In genomic region chr11:95514298-95514861, GRCm38 (mm10) we compare ENCODE assay signal across 8 mouse cellular contexts. TPM values are rescaled to one million over a fixed set of nuclear protein-coding genes. Genes with fewer than 3 reads are reported as not detected.
DNase-seq lines count a peak whose midpoint lies in the region; ATAC-seq and TF ChIP-seq lines count a peak whose summit lies in the region.

Gene Nxph3 (minus strand): TSS chr11:95514570.

- WGBS in forebrain, embryonic 10.5 days, result under 1% methylated on average over 62 of the region's 66 CpGs
- 1% methylated on average over 44 of the region's 66 CpGs for WGBS in lung, postnatal 0 days

- H3K36me3 ChIP-seq in CH12.LX (replicated peaks in 1 of 2; ENCODE audit: control insufficient read depth in 1 of 2, insufficient read depth in 1 of 2, low read length in 1 of 2), result no peaks in the 10 kb centered on the region
- H3K36me3 ChIP-seq in forebrain, embryonic 10.5 days (replicated peaks), result no peaks in the 10 kb centered on the region
- H3K36me3 ChIP-seq in lung, postnatal 0 days (ENCODE audit: insufficient read depth, low read length), result no peaks in the 10 kb centered on the region

- H3K4me1 ChIP-seq in CH12.LX (ENCODE audit: control insufficient read depth in 1 of 2, insufficient read depth in 2 of 2), result peaks cover 5 to 15% of the 10 kb centered on the region in 2 experiments
- peaks cover 60% of the 10 kb centered on the region for H3K4me1 ChIP-seq in forebrain, embryonic 10.5 days
- peaks cover 5% of the 10 kb centered on the region; the same call in 1 of the 2 replicates for H3K4me1 ChIP-seq in lung, postnatal 0 days (ENCODE audit: insufficient read depth, low read depth, low read length)

- peak; percentile 44 for DNase-seq in CH12.LX (ENCODE audit: extremely low read depth)
- peak; percentile 71 for DNase-seq in brain, adult 2 months (ENCODE audit: low read depth, low spot score)
- DNase-seq in forebrain, embryonic 10.5 days (ENCODE audit: extremely low spot score, low spot score), result peak; percentile 69
- DNase-seq in heart, postnatal 14 days, result peak; percentile 84 to 86
- peak; percentile 38 to 59 for DNase-seq in layer of hippocampus, adult 2 months (ENCODE audit: low spot score in 2 of 2)
- DNase-seq in lung, postnatal 0 days (ENCODE audit: low spot score), result peak; percentile 74
- DNase-seq in retina, postnatal 1 day, result peak; percentile 73
- peak; percentile 75 for DNase-seq in urinary bladder, postnatal 14 days (ENCODE audit: low spot score)

- no peak for TF ChIP-seq POLR2A in CH12.LX (IDR thresholded peaks at IDR 0.05; ENCODE audit: low read depth, low read length)

- peak within 1 kb of the TSS; percentile 48 for H3K4me2 ChIP-seq in CH12.LX (ENCODE audit: insufficient read depth, low read depth, poor library complexity, severe bottlenecking)
- H3K4me2 ChIP-seq in lung, postnatal 0 days (replicated peaks; ENCODE audit: low read depth, low read length), result peak within 1 kb of the TSS; percentile 81

- H3K9me3 ChIP-seq in CH12.LX (replicated peaks; ENCODE audit: low read length), result no peaks in the 10 kb centered on the region
- H3K9me3 ChIP-seq in forebrain, embryonic 10.5 days, result no peaks in the 10 kb centered on the region
- H3K9me3 ChIP-seq in lung, postnatal 0 days (ENCODE audit: low read length), result no peaks in the 10 kb centered on the region

- no peaks in the 10 kb centered on the region for H3K79me2 ChIP-seq in CH12.LX (replicated peaks; ENCODE audit: control insufficient read depth, extremely low read depth, insufficient read depth, poor library complexity, severe bottlenecking)

- H3K4me3 ChIP-seq in CH12.LX (replicated peaks in 1 of 3; ENCODE audit: low read depth in 2 of 3, low read length in 2 of 3, poor library complexity in 1 of 3), result peak within 1 kb of the TSS in 1 of 3 experiments; percentile 52
- H3K4me3 ChIP-seq in forebrain, embryonic 10.5 days, result peak within 1 kb of the TSS; percentile 67
- peak within 1 kb of the TSS; percentile 54 for H3K4me3 ChIP-seq in layer of hippocampus, adult 2 months
- peak within 1 kb of the TSS; percentile 46 for H3K4me3 ChIP-seq in lung, postnatal 0 days (ENCODE audit: low read depth, low read length)

- TF ChIP-seq RAD21 in CH12.LX (IDR thresholded peaks at IDR 0.05; ENCODE audit: low read depth, low read length), result peak; percentile 18

- in situ Hi-C loops in CH12.LX (cut with MboI; ENCODE audit: low pct_ligation_motif_present, low pct_unique_long_range_greater_than_20kb, low sequenced_read_pairs), result no loop called here

- peaks cover 93% of the 10 kb centered on the region for H3K27me3 ChIP-seq in CH12.LX (replicated peaks)
- peaks cover 93% of the 10 kb centered on the region for H3K27me3 ChIP-seq in forebrain, embryonic 10.5 days (ENCODE audit: poor library complexity, severe bottlenecking)
- H3K27me3 ChIP-seq in lung, postnatal 0 days (replicated peaks; ENCODE audit: insufficient read depth, low read length), result peaks cover 33% of the 10 kb centered on the region

- dilution Hi-C loops in CH12.LX (cut with MboI; ENCODE audit: extremely low pct_ligation_motif_present, extremely low pct_unique_long_range_greater_than_20kb, low sequenced_read_pairs), result no loop called here

- TF ChIP-seq CTCF in CH12.LX (conservative IDR thresholded peaks at IDR 0.05 in 1 of 2, IDR thresholded peaks at IDR 0.05 in 1 of 2; ENCODE audit: low read depth in 2 of 2, low read length in 2 of 2), result peak in 1 of 2 experiments; percentile 73; a peak in 2 of 4 replicates
- peak; percentile 77 for TF ChIP-seq CTCF in layer of hippocampus, adult 2 months (conservative IDR thresholded peaks at IDR 0.05)
- peak; percentile 58 for TF ChIP-seq CTCF in lung, postnatal 0 days (IDR thresholded peaks at IDR 0.05)

- no peak within 1 kb of the TSS for H3K27ac ChIP-seq in CH12.LX (ENCODE audit: insufficient read depth, low read depth)
- H3K27ac ChIP-seq in forebrain, embryonic 10.5 days, result peak within 1 kb of the TSS; percentile 66
- no peak within 1 kb of the TSS for H3K27ac ChIP-seq in layer of hippocampus, adult 2 months
- no peak within 1 kb of the TSS for H3K27ac ChIP-seq in lung, postnatal 0 days (ENCODE audit: low read length)

- TF ChIP-seq EP300 in CH12.LX (IDR thresholded peaks at IDR 0.05; ENCODE audit: low read length), result no peak
- no peak for TF ChIP-seq EP300 in lung, postnatal 0 days (IDR thresholded peaks at IDR 0.05)

- intact Hi-C loops in heart, postnatal 14 days (cut with DNase I), result no loop called here

- ATAC-seq in lung, postnatal 0 days, result peak; percentile 85

- H3K9ac ChIP-seq in CH12.LX (ENCODE audit: insufficient read depth, low read depth), result no peak within 1 kb of the TSS
- H3K9ac ChIP-seq in lung, postnatal 0 days (replicated peaks; ENCODE audit: low read depth), result no peak within 1 kb of the TSS

TF ChIP-seq in CH12.LX, 34 proteins besides CTCF, POLR2A, EP300 and RAD21:
- TF ChIP-seq ELF1 (IDR thresholded peaks at IDR 0.05; ENCODE audit: low read depth, low read length), result peak; percentile 31; the same call in 1 of the 2 replicates
- TF ChIP-seq IRF4 (IDR thresholded peaks at IDR 0.05; ENCODE audit: low read depth, low read length), result no peak
- TF ChIP-seq USF1 (IDR thresholded peaks at IDR 0.05; ENCODE audit: low read depth, low read length), result no peak
- no peak for TF ChIP-seq TCF12 (IDR thresholded peaks at IDR 0.05; ENCODE audit: low read depth, low read length)
- TF ChIP-seq MAZ (IDR thresholded peaks at IDR 0.05; ENCODE audit: low read depth, low read length), result 0 out of 2 replicates have a peak, but pooled peaks have one; percentile 22
- 0 out of 2 replicates have a peak, but pooled peaks have one; percentile 42 for TF ChIP-seq UBTF (IDR thresholded peaks at IDR 0.05; ENCODE audit: low read depth, low read length)
- no peak for TF ChIP-seq ZC3H11A (IDR thresholded peaks at IDR 0.05; ENCODE audit: low read depth, low read length)
- no peak for TF ChIP-seq ZKSCAN1 (IDR thresholded peaks at IDR 0.05; ENCODE audit: borderline replicate concordance, low read depth, low read length)
- TF ChIP-seq MXI1 (IDR thresholded peaks at IDR 0.05; ENCODE audit: low read depth, low read length), result no peak; the same call in 1 of the 2 replicates
- no peak for TF ChIP-seq KAT2A (IDR thresholded peaks at IDR 0.05; ENCODE audit: insufficient replicate concordance, low read length)
- peak; percentile 62 for TF ChIP-seq SMC3 (IDR thresholded peaks at IDR 0.05; ENCODE audit: low read depth, low read length)
- no peak for TF ChIP-seq JUND (conservative IDR thresholded peaks at IDR 0.05; ENCODE audit: low read depth, low read length)
- no peak for TF ChIP-seq RCOR1 (conservative IDR thresholded peaks at IDR 0.05; ENCODE audit: low read depth, low read length)
- no peak for TF ChIP-seq MYC (IDR thresholded peaks at IDR 0.05; ENCODE audit: low read depth, low read length)
- TF ChIP-seq NRF1 (IDR thresholded peaks at IDR 0.05; ENCODE audit: low read depth, low read length), result peak; percentile 75
- 0 out of 2 replicates have a peak, but pooled peaks have one; percentile 41 for TF ChIP-seq SIN3A (IDR thresholded peaks at IDR 0.05; ENCODE audit: low read length)
- no peak for TF ChIP-seq BHLHE40 (IDR thresholded peaks at IDR 0.05; ENCODE audit: low read depth, low read length)
- no peak for TF ChIP-seq ZNF384 (IDR thresholded peaks at IDR 0.05; ENCODE audit: low read depth, low read length)

RNA-seq across cellular contexts. Expression of gene Nxph3, which starts in this region (rescaled TPM):
- total RNA-seq in CH12.LX (2012; rRNA removed) (0.17 TPM in 1 of 2 replicates, not detected in the other), CH12.LX (2014; rRNA removed) (not detected in 2 replicates)
- not detected in 2 replicates for polyA plus RNA-seq in CH12.LX (2012; ENCODE audit: insufficient read length, low read depth)
- polyA plus RNA-seq in forebrain, embryonic 10.5 days (2016; fragmentation: Nextera tagmentation; extraction: Ambion mirVana), result 0.31 and 0.36 TPM in 2 replicates
- total RNA-seq in heart, postnatal 14 days (2021), result under 1 TPM; 0.37 to 0.93 TPM
- total RNA-seq in layer of hippocampus, adult 2 months (2021), result 10 to 100 TPM; 13.5 to 18.5 TPM
- 1.2 and 1.5 TPM in 2 replicates for polyA plus RNA-seq in lung, postnatal 0 days (2015; fragmentation: Nextera tagmentation; extraction: Ambion mirVana)

Comparison
In these comparisons a context has a peak if more than half of its experiments do, and no peak if none do; other contexts are left out.
1. RNA of gene Nxph3 (total RNA-seq): 13.5 to 18.5 TPM in layer of hippocampus, adult 2 months; 0.37 to 0.93 TPM in heart, postnatal 14 days and 0.17 TPM in CH12.LX; every median in the first group is over 4 times any median in the second.
2. Peak in DNase-seq and H3K4me2 ChIP-seq in CH12.LX; RNA of the gene not detected or under 1 TPM.
3. Peak in DNase-seq, H3K4me3 ChIP-seq and H3K27ac ChIP-seq in forebrain, embryonic 10.5 days; RNA of the gene not detected or under 1 TPM.
4. Peak in DNase-seq in heart, postnatal 14 days; RNA of the gene not detected or under 1 TPM.
5. Peak in every context shown above with its lines, with median percentiles within 50 percentile points of each other: DNase-seq.